Mouse (Mus musculus): ENCODE data around the gene Sprr4. TPM values are rescaled to one million over a fixed set of nuclear protein-coding genes. Genes with fewer than 3 reads are reported as not detected.
"Not testable (repeated sequence)": the region's sequence is repeated elsewhere in the genome, so short reads cannot be mapped to it uniquely, and the experiment has no call there.

Sprr4 gene
- polyA plus RNA-seq (2012; rRNA removed): not detected in 2 replicates

DNA sequence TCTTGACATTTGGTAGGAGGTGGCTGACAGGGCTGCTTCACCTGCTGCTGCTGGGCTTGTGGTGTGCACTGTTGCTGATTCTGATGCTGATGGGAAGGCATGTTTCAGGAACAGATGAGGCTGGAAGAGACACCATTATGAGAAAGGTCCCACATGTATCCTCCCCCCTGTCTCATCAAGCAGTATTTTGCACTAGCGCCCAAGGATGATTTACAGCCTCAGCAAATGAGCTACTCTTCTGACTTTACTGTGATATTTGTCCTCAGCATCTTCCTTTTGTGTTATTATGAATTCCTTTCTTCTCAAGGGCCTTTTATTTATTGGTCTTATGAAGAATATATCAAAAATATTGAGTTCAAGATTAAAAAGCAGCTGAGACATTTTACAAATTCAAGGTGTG lies at the start of gene Sprr4:
Gene Sprr4 (minus strand): TSS at position 101 of the 400 bp plus-strand sequence.
- WGBS: 75% methylated on average over 1 of the region's 1 CpGs
- DNase-seq (ENCODE audit: low read depth, low spot score): no peak

DNA sequence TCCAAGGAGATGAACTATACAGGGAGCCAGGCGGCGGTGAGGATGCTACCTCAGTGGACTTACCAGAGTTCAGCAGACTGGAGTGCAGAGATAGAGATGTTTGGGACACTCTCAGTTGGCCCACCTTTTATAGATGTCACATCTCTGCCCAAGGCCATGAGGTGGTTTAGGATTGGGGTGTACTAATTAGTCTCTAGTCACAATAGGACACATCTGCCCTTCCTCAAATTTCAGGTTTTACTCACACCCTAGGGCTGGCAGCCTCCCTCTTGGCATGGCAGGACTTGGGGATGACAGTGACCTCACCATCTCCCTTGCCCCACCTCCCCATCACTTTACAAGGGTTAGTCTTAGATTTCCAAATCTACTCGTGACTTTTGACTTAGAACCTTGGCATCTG lies 34.1 kb upstream of the Sprr4 start, which contains the start of gene 2310046K23Rik:
Gene 2310046K23Rik (minus strand): TSS at position 101 of the 400 bp plus-strand sequence.
- WGBS: 77% methylated on average over 3 of the region's 3 CpGs

DNA sequence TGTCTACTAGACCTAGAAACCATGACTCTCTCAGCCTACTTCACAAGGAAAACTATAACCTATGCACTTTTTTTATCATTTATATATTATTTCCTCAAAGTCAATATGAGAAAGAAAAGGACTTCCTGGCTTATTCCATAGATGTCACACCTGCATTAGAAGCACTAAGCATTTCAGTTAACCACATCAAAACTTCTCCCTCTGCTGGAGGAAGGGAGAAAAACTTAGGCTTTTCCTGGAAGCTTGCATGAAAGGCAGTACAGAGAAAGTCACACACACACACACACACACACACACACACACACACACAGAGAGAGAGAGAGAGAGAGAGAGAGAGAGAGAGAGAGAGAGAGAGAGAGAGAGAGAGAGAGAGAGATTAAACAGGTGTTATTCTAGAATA lies 12.0 kb upstream of the Sprr4 start:
- DNase-seq (ENCODE audit: low read depth, low spot score): peak; percentile 11

More for the DNA sequence above, 34.1 kb upstream of the Sprr4 start, which contains the start of gene 2310046K23Rik:
- no peak for DNase-seq (ENCODE audit: low read depth, low spot score)

DNA sequence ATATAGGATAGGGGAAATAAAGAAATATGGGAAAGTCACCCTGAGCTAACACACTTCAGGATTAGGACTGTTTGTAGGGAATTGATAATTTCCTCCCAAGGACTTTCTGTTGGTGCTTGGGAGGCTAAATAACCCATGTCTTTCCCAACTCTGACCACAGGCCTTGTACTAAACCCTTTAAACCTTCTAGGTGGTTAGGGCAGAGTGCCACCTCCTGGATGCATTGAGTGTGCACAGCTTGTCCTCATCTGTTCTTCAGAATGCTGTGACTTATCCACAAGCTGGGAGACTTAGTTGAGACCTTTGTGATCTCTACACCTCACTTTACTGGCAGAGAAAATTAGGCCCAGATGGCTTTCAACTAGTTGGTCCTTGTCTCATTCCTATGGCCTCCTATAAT lies 10.5 kb upstream of the Sprr4 start:
- peak; percentile 24 for DNase-seq (ENCODE audit: low read depth, low spot score)

DNA sequence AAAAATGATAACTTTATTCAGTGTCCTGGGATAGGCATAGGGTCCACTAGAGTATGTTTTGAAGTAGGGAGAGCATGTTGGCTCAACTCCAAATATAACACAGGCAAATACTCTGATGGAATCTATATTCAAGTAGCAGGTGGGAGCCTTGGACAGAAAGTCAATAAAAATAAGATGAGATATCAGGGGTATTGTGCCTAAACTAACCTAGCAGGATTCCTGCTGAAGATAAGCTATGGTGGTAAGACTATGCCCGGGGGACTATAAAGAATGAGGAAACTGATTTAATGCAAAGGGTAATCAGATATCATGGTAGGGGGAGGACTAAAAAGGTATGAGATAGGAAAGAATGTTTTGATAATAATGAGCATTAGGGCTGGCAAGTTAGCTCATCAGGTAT lies 7.9 kb upstream of the Sprr4 start:
- no peak for DNase-seq (ENCODE audit: low read depth, low spot score)
- 57% methylated on average over 1 of the region's 1 CpGs for whole genome bisulfite sequencing

DNA sequence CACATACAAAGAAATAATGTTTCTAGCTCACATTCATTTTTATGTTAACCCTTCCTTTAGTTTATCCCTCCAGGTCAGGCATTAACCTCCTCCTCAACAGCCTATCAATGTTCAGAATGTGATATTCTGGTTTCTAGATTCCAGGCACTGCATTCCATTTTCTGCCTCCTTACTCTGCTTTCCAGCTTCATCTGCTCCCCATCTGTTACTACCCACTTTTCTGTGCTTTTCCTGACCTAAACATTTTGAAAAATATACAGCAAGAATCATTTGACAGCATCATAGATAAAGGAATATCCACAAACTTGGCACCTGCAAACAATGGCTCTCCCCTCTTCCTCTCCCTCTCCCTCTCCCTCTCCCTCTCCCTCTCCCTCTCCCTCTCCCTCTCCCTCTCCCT lies 3.2 kb upstream of the Sprr4 start:
- no peak for DNase-seq (ENCODE audit: low read depth, low spot score)

DNA sequence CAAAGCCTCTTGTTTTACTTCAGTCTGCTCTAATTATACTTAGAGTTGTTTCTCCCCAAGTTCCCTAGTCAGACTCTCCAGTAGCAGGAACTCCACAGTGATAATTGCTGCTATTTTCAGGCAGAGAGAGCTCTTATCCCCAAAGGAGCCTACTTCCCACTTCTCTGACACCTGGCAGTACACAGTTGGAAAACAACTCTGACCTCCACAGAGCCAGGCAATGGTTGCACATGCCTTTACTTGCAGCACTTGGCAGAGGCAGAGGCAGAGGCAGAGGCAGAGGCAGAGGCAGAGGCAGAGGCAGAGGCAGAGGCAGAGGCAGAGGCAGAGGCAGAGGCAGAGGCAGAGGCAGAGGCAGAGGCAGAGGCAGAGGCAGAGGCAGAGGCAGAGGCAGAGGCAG lies 10.0 kb downstream of the Sprr4 start:
- not testable (repeated sequence) for DNase-seq (ENCODE audit: low read depth, low spot score)

DNA sequence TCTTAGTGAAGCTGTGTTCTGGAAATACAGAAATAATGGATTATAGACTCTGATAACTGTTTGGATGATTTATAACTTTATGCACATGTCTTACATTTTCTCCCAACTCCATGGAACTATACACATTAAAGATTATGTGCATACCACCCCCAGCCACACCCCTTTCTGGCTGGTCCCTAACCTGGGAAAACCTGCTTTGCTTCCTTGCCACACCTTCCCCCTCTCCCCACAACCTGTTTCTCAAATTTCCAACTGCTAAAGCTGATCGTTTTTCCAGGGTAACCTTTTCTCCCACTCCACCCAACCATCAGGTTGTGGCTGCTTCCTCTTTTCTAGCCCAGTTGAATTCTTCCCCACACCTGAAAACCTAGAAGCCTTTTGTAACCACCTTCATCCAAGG lies 14.0 kb downstream of the Sprr4 start:
- WGBS: 9% methylated on average over 1 of the region's 1 CpGs
- DNase-seq (ENCODE audit: low read depth, low spot score): no peak

DNA sequence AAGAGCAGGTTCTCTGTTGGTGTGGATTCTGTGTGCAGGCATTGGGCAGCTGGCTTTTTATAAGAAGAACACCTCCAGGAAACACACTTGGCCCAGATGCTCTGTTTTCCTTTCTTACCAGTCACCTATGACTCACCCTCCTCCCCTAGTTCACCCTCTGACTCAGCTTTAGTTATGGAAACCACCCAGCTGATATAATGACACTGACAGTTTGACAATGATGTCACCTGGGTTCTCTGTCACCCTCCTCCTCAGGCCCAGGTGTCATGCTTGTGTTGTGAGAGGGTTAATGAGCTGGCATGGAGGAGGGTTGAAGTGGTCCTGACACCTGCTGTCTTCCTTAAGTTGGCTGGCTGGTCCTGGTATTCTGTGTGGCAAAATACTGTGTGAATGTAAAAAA lies 14.4 kb downstream of the Sprr4 start, which contains the start of gene Sprr1a:
Gene Sprr1a (minus strand): TSS at position 33 of the 400 bp plus-strand sequence.
- DNase-seq (ENCODE audit: low read depth, low spot score): peak; percentile 44

DNA sequence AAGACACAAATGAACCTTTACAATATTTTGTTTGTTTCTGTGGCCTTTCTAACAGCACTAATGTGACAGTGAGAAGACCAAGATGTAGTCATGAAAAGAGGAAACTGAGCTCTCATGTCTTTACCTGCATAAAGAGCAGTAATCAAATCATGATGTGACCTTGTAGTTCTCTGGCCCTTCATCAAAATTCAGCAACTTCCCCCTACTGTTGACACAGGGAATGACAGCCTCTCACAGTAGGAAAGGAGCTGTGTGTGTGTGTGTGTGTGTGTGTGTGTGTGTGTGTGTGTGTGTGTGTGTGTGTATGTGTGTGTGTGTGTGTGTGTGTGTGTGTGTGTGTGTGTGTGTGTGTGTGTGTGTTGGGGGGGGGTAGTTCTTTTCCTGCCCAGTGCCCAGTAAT lies 19.0 kb downstream of the Sprr4 start:
- not testable (repeated sequence) for DNase-seq (ENCODE audit: low read depth, low spot score)

DNA sequence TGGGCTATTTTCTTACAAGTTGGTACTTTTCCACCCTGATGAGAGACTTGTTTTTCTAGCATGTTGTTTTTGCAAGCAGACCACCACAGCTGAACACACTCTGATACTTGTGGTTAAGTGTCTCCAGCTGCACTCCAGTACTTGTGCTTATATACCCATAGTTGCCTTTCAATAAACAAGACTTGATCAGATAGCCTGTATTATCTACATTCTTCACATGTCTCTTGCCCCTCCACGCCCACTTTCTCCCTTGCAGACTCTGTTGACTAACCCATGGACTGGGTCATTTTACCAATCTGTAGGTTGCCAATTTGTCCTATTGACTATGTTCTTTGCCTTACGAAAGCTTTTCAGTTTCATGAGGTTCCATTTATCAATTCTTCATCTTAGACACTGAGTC lies 30.2 kb downstream of the Sprr4 start:
- 73% methylated on average over 2 of the region's 2 CpGs for WGBS
- no peak for DNase-seq (ENCODE audit: low read depth, low spot score)

DNA sequence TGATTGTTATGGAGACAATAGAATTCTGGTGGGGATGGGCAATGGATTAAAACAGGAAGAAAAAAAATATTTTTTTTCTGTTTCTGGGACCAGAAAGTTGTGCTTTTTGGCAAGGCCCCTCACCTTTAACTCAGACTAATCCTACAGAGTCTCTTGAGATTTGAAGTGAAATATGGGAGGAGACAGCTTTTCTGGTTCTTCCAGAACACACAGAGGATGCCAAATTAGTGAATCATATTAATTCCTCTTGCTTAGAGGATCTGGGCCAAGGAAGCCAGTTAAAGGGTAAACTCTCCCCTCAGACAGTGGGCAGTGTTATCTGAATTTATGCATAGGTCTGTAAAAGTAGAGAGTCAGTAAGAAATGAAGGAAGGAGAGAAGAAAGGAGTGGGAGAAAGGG lies 32.9 kb downstream of the Sprr4 start:
- no peak for DNase-seq (ENCODE audit: low read depth, low spot score)

DNA sequence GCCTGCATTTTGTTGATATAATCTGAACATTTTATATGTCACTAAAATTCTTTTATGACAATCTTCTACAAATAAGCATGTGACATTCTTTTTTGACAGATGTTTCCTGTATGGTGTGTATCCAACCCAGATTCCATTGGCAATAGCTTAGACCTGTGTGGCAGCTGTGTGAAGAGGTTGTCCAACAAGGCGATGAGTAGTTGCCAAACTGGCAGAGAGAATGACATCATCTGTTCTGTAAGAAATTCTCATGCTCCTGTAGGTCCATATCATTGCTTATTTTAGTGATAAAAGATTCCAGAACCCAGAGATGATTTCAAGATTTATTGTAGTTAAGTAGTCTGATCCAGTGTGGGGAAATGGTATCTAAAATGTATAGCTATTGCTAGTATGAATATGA lies 33.7 kb downstream of the Sprr4 start:
- WGBS: 68% methylated on average over 1 of the region's 1 CpGs
- no peak for DNase-seq (ENCODE audit: low read depth, low spot score)

DNA sequence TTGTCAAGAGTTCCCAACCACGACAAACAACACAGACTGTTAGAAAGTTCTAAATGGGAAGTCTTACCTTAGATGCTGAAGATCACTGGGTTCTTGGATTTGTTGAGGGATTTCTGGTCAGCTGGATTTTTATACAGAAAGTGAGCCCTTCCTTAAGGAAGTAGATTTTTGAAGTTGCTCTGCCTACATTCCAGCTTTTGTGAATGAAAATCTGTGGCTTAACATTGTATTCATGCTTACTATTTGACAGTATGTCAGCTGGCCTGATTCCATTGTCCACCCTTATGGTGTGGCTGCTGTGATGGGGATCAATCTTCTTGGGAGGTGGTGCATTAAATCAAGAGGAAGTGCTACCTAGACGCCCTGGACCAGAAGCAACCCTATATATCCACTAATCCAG lies 41.7 kb downstream of the Sprr4 start, which contains the start of gene Sprr3:
Gene Sprr3 (minus strand): TSS at position 101 of the 400 bp plus-strand sequence.
- WGBS: 51% methylated on average over 2 of the region's 2 CpGs
- no peak for DNase-seq (ENCODE audit: low read depth, low spot score)

DNA sequence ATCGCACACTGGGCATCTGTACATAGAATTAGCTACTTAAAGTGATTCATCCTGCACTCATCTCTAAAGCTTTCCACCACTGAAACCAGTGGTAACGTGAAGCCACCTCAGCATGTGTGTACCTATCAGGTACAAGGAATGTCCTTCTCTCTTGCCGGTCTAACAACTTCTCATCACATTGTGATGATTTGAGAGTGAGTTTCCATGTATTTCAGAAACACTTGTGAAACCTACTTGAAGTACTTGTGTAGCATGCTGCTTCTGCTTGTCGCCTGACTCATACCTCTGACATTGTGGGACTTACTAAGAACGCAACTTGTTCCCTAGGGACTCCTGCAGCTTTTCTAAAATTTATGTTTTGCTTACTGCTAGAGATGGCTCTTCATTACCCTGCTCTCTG lies 45.1 kb downstream of the Sprr4 start:
- no peak for DNase-seq (ENCODE audit: low read depth, low spot score)

More for the DNA sequence above, 45.1 kb downstream of the Sprr4 start:
- WGBS: 81% methylated on average over 5 of the region's 5 CpGs

Other genes with a start within 250 kb of the Sprr4 start
- gene Sprr2a3, start 215.1 kb downstream of the Sprr4 start, polyA plus RNA-seq (2012; rRNA removed): 210 and 226 TPM in 2 replicates
- not detected in 2 replicates for gene Sprr2b, start 183.9 kb downstream of the Sprr4 start, polyA plus RNA-seq (2012; rRNA removed)
- gene Sprr2d, start 161.4 kb downstream of the Sprr4 start, polyA plus RNA-seq (2012; rRNA removed): not detected in 2 replicates
- not detected in 2 replicates for gene Sprr2e, start 148.3 kb downstream of the Sprr4 start, polyA plus RNA-seq (2012; rRNA removed)
- gene Sprr2f, start 135.3 kb downstream of the Sprr4 start, polyA plus RNA-seq (2012; rRNA removed): not detected in 2 replicates
- gene Sprr2h, start 114.8 kb downstream of the Sprr4 start, polyA plus RNA-seq (2012; rRNA removed): 0.16 TPM in 1 of 2 replicates, not detected in the other
- gene Sprr2i, start 92.5 kb downstream of the Sprr4 start, polyA plus RNA-seq (2012; rRNA removed): not detected in 2 replicates
- gene Sprr2j-ps, start 82.4 kb downstream of the Sprr4 start, polyA plus RNA-seq (2012; rRNA removed): not detected in 2 replicates
- gene Gm9774, start 71.1 kb downstream of the Sprr4 start, polyA plus RNA-seq (2012; rRNA removed): 7.5 and 8.2 TPM in 2 replicates
- not detected in 2 replicates for gene Sprr2k, start 67.9 kb downstream of the Sprr4 start, polyA plus RNA-seq (2012; rRNA removed)
- not detected in 2 replicates for gene Sprr1b, start 61.7 kb downstream of the Sprr4 start, polyA plus RNA-seq (2012; rRNA removed)
- gene Sprr3, start 41.8 kb downstream of the Sprr4 start, polyA plus RNA-seq (2012; rRNA removed): 0.37 TPM in 1 of 2 replicates, not detected in the other
- 8.5 and 16.7 TPM in 2 replicates for gene Sprr1a, start 14.6 kb downstream of the Sprr4 start, polyA plus RNA-seq (2012; rRNA removed)
- not detected in 2 replicates for gene 2310046K23Rik, start 34.0 kb upstream of the Sprr4 start, polyA plus RNA-seq (2012; rRNA removed)
- not detected in 2 replicates for gene Ivl, start 73.2 kb upstream of the Sprr4 start, polyA plus RNA-seq (2012; rRNA removed)
- gene Smcp, start 88.5 kb upstream of the Sprr4 start, polyA plus RNA-seq (2012; rRNA removed): 0.69 TPM in 1 of 2 replicates, not detected in the other
- not detected in 2 replicates for gene 2210017I01Rik, start 107.0 kb upstream of the Sprr4 start, polyA plus RNA-seq (2012; rRNA removed)
- not detected in 2 replicates for gene Lce6a, start 121.2 kb upstream of the Sprr4 start, polyA plus RNA-seq (2012; rRNA removed)
- gene Lce1a1, start 147.8 kb upstream of the Sprr4 start, polyA plus RNA-seq (2012; rRNA removed): not detected in 2 replicates
- gene Lce1b, start 156.4 kb upstream of the Sprr4 start, polyA plus RNA-seq (2012; rRNA removed): 0.15 TPM in 1 of 2 replicates, not detected in the other
- gene Lce1a2, start 169.8 kb upstream of the Sprr4 start, polyA plus RNA-seq (2012; rRNA removed): not detected in 2 replicates
- gene Lce1c, start 178.8 kb upstream of the Sprr4 start, polyA plus RNA-seq (2012; rRNA removed): not detected in 2 replicates
- gene Lce1d, start 186.7 kb upstream of the Sprr4 start, polyA plus RNA-seq (2012; rRNA removed): not detected in 2 replicates
- gene Lce1e, start 208.6 kb upstream of the Sprr4 start, polyA plus RNA-seq (2012; rRNA removed): not detected in 2 replicates
- not detected in 2 replicates for gene Lce1f, start 219.9 kb upstream of the Sprr4 start, polyA plus RNA-seq (2012; rRNA removed)
- gene Gm38119, start 238.6 kb upstream of the Sprr4 start, polyA plus RNA-seq (2012; rRNA removed): not detected in 2 replicates

All from large intestine, adult 2 months (tissue).